Mouse (Mus musculus) forelimb bud, embryonic 11.5 days (tissue): ENCODE data around the gene Eif3l.

Experiments
- DNase-seq: peaks from one replicate; pipeline ENCODE4 v3.0.0-alpha.2; 2012; ENCODE audit warnings: low read depth, low spot score

Eif3l gene

DNA sequence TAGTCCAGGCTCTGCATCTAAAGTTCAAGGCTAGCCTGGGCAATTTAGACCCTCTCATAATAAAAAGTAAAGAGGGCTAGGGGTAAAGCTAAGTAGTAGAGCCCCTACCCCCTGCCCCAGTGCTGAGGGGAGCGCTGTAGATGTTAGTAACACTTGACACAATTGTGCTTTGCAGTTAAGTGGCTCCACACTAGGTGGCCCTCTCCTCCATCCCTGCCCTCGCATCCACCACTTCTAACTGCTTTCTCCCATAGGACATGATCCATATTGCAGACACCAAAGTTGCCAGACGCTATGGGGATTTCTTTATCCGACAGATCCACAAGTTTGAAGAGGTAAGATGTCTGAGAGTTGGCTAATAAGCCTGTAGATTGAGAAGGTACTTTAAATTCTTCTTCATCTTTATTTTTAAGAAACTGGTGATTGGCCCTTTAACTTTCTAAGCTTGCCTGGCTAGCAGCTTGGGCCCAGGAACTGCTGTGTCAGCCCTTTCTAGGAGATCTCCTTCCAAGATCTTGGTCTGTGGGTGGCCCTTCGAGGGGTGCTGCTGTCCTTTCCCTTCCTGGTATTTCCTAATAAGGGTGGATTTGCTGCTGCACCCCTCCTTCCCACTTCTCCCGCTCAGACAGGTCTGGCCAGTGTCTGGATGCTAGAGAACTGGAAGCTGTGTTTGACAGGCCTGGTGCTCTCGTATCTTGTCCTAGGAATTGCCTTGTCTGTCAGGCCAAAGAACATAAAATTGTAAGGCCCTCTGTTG lies 18.3 kb downstream of the Eif3l start:
- DNase-seq = no peak

GRCm38 (mm10) chr15:79095483-79095882 lies 20.5 kb downstream of the Eif3l start:
- no peak for DNase-seq

- DNase-seq = no peak
These were observed 21.6 kb downstream of the Eif3l start for GRCm38 (mm10) chr15:79096556-79096955.

DNA sequence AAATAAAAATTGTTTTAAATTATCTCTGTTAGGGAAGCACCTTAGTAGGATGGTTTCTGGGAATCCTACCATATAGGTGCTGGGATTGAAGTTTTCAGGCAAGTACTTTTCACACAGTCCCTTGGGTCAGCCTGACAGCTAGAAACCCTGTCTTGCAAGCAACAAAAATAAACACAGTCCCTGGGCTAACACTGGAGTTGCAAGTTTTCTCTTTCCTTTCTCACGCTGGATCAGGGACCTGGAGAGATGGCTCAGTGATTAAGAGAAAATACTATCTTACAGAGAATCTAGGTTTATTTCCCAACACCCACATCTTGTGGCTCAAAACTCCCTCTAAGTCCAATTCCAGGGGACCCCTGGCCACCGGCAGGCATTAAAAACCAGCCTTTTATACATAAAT lies 22.2 kb downstream of the Eif3l start:
- DNase-seq = no peak

DNA sequence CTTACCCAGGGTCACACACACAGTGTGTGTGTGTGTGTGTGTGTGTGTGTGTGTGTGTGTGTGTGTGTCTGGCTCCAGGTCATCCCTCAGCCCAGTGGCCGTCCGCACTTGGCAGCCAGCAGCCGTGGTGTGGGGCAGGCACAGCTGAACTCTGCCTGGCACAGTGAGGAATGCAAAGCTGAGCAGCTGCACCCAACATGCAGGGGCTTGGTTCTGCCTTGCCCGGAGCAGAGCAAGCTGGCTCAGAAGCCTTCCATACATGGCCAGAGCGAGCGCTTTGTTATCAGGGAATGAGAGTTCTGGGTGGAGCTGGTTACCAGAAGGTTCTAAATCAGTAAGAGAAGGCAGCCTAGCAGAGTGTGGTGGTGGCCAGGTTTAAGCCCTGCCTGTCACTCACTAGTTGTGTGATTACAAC lies 22.6 kb downstream of the Eif3l start:
- DNase-seq = no peak

DNA sequence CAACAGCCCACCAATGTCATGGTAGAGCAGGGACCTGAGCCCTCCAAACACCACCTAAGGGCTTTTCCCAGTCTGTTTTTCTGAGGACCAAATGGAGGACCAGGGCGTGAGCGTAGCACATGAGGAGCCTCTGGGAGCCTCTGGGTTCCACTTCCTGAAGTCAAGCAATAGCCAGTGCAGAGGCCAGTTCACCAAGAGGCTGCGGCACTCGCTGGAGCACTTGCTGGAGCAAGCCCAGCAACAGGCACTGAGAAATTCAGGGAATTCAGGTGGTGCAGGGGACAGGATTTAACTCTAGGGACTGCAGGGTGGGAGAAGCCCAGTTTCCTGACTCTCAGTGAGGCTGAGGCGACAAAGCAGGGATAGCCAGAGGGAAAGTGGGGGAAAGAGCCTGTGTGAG lies 23.2 kb downstream of the Eif3l start:
- no peak for DNase-seq

DNA sequence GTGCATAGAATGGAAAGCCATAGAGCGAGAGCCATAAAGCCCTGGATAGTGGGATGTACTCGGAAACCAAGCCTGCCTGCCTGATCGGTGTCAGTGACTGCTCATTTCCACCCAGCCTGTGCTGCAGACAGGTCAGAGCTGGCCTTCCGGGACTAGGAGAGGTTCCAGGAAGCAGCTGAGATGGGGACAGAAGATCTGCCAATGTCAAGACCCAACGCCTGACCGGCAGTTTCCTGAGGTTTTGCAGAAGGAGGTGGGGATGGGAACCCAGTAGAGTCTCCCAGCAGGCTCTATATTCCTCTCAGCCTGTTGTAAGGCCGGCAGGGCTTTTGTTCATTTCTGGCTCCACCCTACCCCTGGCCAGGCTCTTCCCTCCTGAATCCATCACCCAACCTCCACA lies 23.9 kb downstream of the Eif3l start:
- no peak for DNase-seq

- no peak for DNase-seq
These were observed 24.5 kb downstream of the Eif3l start for GRCm38 (mm10) chr15:79099456-79099855.

DNA sequence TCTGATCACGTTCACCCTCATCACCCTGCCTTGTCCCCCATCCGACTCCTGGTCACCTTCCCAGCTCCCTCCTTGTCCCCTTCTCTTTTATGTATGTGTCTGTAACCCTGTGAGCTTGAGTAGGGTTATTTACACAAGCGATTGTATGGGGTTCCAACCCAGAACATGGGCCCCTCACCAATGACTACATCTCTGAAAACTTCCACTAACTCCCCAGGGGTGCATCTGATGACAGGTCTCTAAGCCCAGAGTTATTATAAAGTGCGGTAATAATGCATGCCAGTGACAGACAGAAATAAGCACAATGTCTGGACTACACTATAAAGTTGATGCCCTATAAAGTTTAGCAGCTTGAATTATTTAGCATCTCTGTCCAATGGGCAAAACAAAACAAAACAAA lies 25.4 kb downstream of the Eif3l start:
- DNase-seq = no peak

DNA sequence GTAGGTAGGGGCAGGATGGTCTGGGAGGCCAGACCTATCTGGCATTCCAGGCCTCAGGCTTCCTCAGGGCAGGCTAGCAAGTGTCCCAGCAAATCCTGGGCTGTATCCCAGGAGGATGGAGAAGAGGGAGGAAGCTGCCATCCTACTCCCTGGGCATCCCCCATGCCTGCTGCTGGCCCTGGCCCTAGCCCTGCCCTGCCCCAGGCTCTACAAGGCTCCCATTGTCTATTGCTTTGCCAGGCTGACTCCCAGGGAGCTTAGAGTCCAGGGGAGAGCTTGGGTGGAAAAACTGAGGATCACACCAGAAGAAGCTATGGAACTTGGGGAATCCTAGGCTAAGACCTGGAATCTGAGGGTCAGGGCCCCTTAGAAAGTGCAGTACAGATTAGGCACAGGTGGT lies 26.6 kb downstream of the Eif3l start:
- DNase-seq = no peak

DNA sequence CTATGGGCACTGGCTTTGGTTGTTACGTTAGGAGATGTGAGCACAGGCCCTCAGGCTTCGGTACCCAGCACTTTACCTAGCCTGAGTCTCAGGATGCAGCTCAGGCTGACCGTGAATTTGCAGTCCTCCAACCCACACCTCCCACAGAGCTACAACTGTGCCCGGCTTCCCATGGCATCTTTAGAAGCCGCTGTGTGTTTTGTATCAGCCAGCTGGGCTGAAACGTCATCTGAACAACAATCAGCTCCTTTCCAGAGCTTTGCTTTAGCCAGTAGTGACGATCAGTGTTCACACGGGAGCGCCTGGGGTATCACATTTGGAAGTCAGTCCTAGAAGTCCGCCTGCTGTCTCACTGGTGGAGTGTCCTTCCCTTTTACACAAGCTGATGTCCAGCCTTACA lies 28.3 kb downstream of the Eif3l start:
- DNase-seq = no peak

GRCm38 (mm10) chr15:79105804-79106203 lies 30.8 kb downstream of the Eif3l start:
- DNase-seq = no peak

DNA sequence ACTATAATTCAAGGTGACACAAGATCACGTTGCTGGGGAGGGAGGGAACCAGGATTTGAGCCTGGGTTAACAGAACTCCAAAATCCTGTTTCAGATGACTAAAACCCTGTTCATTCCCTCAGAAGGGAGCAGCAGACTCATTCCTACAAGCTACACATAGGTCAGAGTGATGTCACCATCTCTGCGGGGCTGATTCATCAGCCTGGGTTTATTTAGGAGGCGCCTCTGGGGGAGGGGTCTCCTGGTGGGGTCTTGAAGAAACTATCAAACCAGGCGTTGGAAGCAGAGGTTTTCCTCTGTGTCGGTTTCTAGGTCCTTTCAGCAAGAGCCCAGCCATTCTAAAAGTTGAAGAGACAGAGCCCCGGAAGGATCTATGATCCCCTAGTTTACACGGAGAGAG lies 33.0 kb downstream of the Eif3l start:
- peak; percentile 43 for DNase-seq

- DNase-seq = peak; percentile 76
These were observed 33.7 kb downstream of the Eif3l start, which contains the start of gene Micall1 for GRCm38 (mm10) chr15:79108421-79109320. TSS of gene Micall1 (plus strand) at chr15:79108898.

GRCm38 (mm10) chr15:79109321-79109934 lies 34.4 kb downstream of the Eif3l start:
- no peak for DNase-seq

DNA sequence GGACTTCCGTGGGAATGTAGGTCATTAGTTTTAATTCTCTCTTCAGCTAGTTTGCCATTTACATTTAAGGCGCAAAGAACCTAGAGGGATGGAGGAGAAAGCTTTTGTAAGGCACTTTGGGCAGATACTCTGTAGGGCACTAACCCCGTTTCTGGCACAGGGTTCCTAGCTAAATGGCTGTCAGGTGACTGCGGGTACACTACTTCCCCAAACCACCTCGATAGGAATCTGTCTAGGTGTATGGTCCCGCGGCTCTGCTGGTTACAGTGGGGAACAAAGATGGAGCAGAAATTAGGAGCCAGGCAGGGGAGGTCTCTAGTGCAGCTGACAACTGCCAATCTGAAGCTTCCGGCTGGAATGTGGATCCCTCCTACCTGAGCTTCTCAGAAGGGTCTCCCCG lies 35.1 kb downstream of the Eif3l start:
- DNase-seq = no peak

DNA sequence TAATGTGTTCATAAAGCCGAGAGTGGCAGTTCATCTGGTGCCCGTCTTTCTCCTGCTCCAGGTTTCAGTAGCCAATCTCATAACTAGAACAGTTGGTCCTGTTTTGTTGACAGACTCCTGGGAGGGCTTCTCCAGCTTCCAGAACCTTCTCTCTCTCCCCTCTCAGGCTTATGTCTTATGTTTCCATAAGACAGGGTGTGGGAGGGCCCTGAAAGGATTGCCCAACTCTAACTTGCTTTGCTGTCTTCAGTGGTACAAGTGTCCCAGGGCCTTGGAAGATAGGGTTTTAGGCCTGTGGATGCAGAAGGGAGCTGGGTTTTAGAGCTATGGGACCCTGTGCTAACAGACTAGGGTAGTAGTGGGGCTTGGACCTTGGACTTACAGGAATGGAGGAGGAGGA lies 35.5 kb downstream of the Eif3l start:
- DNase-seq = no peak

DNA sequence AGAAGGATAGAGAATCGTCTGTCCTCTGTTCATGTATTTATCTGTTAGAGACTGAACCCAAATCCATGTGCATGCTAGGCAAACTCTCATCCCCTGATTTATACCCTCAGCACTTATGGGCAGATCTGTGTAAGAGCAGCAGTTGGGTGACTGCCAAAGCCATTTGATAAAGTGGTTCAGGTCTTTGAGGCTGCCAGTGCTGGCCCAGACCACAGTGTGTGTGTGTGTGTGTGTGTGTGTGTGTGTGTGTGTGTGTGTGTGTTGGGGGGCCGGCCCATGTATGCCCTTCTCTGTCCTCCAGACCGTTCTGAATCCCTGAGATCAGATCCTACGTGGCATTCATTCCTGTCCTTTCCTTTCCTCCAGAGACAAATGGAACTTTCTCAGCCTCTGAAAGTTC lies 36.8 kb downstream of the Eif3l start:
- DNase-seq = no peak

- DNase-seq = no peak
These were observed 40.3 kb downstream of the Eif3l start for GRCm38 (mm10) chr15:79115276-79115675.

GRCm38 (mm10) chr15:79119491-79119890 lies 44.5 kb downstream of the Eif3l start:
- DNase-seq = no peak

DNA sequence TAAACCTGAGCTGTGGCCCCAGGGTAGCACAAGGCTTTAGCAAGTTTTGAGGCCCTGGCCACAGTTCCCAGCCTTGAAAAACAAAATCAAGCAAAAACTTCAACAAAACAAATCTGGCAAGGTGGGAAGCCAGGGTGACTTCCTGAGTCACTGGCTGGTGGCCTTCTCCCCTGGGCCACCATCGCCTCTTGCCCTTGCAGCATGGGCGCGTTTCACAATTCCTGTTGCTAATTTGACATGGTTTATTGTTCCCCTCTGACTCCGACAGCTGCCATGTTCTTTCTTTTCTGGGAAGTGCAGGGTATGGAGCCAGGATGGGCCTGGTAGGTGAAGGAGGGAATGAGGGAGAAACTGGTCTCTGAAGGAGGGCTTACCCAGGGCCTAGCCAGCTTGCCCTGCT lies 47.1 kb downstream of the Eif3l start:
- no peak for DNase-seq

GRCm38 (mm10) chr15:79122546-79122945 lies 47.6 kb downstream of the Eif3l start:
- no peak for DNase-seq
